Mouse (Mus musculus): ENCODE results near the gene Cox6a1. TPM values are rescaled to one million over a fixed set of nuclear protein-coding genes. Genes with fewer than 3 reads are reported as not detected.

Gene Cox6a1
- polyA plus RNA-seq, 1 experiment: 619 TPM

DNA sequence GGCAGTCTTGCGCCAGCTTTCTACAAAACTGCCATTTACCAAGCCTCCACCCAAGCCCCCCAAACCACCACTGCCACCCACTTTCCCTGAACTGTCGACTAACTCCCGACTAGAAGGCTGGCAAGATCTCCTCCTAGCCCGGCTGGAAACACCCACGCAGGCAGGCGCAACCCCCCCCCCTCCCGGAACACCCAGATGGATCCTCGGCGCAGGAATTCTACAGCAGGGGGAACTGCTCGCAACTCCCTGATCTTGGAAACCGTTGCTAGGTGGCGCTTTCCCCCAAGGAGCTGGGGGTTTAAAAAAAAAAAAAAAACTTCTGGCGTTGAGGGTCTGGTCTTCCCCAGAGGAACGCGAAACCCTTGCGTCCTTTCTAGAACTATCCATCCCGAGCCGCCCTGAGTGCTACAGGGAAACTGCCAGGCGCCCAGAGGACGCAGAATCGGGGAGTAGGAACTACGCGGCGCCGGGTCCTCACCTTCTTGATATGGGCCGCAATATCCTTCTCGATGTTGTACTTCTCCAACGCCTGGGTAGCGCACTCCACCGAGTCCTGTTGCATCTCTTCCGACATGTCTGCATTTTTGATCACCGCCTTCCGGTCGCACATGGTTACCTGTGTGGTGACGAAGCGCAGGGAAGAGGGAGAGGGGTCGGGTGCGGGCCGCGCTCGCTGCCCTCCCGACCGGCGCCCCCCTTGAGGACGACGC, 48.6 kb downstream of the Cox6a1 start:
- Histone ChIP-seq H3K27me3 (ENCODE audit: control insufficient read depth, insufficient read depth, low read length) (no peaks in the 10 kb centered on the region), H3K4me1 (ENCODE audit: control insufficient read depth, insufficient read depth, low read length) (peaks cover 9% of the 10 kb centered on the region), H3K4me3 (ENCODE audit: control insufficient read depth, low read depth, low read length) (peak overlapping the region; percentile 100), H3K27ac (ENCODE audit: control insufficient read depth, insufficient read depth, low read depth, low read length) (peak overlapping the region; percentile 97), H3K36me3 (ENCODE audit: control insufficient read depth, insufficient read depth, low read length) (peaks cover 8% of the 10 kb centered on the region)
- TF ChIP-seq CTCF (IDR thresholded peaks at IDR 0.05; ENCODE audit: control insufficient read depth, insufficient read depth, insufficient replicate concordance, low read depth, low read length) (no peak), POLR2A (IDR thresholded peaks at IDR 0.05; ENCODE audit: control insufficient read depth, low read depth, low read length) (no peak)

DNA sequence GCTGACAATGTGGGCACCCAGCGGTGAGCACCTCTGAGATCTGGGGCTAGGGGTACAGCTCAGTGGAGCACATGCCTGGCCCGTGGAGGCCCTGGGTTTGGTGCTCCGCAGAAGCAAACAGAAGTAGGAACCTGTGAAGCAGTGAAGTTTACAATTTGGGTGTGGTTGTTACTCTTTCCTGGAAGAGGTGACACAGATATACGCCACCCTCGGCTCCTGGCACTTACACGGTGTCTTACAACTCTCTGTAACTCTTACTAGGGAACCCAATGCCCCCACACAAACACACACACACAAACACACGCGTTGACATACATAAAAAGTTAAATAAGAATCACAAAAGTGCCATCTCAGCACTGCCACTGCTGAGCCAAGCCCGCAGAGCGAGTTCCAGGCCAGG, 52.4 kb downstream of the Cox6a1 start:
- H3K4me1 ChIP-seq (ENCODE audit: control insufficient read depth, insufficient read depth, low read length): peaks cover 5% of the 10 kb centered on the region
- TF ChIP-seq POLR2A (IDR thresholded peaks at IDR 0.05; ENCODE audit: control insufficient read depth, low read depth, low read length) (no peak), CTCF (IDR thresholded peaks at IDR 0.05; ENCODE audit: control insufficient read depth, insufficient read depth, insufficient replicate concordance, low read depth, low read length) (no peak)
- no peak overlapping the region for H3K4me3 ChIP-seq (ENCODE audit: control insufficient read depth, low read depth, low read length)
- H3K36me3 ChIP-seq (ENCODE audit: control insufficient read depth, insufficient read depth, low read length): peaks cover 6% of the 10 kb centered on the region
- H3K27me3 ChIP-seq (ENCODE audit: control insufficient read depth, insufficient read depth, low read length): no peaks in the 10 kb centered on the region
- no peak overlapping the region for H3K27ac ChIP-seq (ENCODE audit: control insufficient read depth, insufficient read depth, low read depth, low read length)

Other genes starting within 250 kb of the Cox6a1 start
- 11.2 and 12.1 TPM in 2 replicates for gene Acads, start 229.6 kb downstream of the Cox6a1 start, polyA plus RNA-seq (2012; rRNA removed)
- gene Unc119b, start 214.0 kb downstream of the Cox6a1 start, polyA plus RNA-seq (2012; rRNA removed): 15.7 and 21.1 TPM in 2 replicates
- gene Mlec, start 190.8 kb downstream of the Cox6a1 start, polyA plus RNA-seq (2012; rRNA removed): 85.1 and 115 TPM in 2 replicates
- gene Cabp1, start 154.6 kb downstream of the Cox6a1 start, polyA plus RNA-seq (2012; rRNA removed): 7.2 and 9.1 TPM in 2 replicates
- 15.5 and 16.2 TPM in 2 replicates for gene Pop5, start 113.1 kb downstream of the Cox6a1 start, polyA plus RNA-seq (2012; rRNA removed)
- gene Rnf10, start 76.1 kb downstream of the Cox6a1 start, polyA plus RNA-seq (2012; rRNA removed): 240 and 247 TPM in 2 replicates
- 12.2 and 14.0 TPM in 2 replicates for gene Coq5, start 69.3 kb downstream of the Cox6a1 start, polyA plus RNA-seq (2012; rRNA removed)
- gene Dynll1, start 48.0 kb downstream of the Cox6a1 start, polyA plus RNA-seq (2012; rRNA removed): 559 and 571 TPM in 2 replicates
- 43.9 and 45.5 TPM in 2 replicates for gene Srsf9, start 21.8 kb downstream of the Cox6a1 start, polyA plus RNA-seq (2012; rRNA removed)
- 11.6 and 16.0 TPM in 2 replicates for gene Gatc, start 7.8 kb downstream of the Cox6a1 start, polyA plus RNA-seq (2012; rRNA removed)
- 7.6 and 8.0 TPM in 2 replicates for gene Triap1, start 7.8 kb downstream of the Cox6a1 start, polyA plus RNA-seq (2012; rRNA removed)
- 61.9 and 63.9 TPM in 2 replicates for gene Msi1, start 80.6 kb upstream of the Cox6a1 start, polyA plus RNA-seq (2012; rRNA removed)
- gene Pla2g1b, start 117.3 kb upstream of the Cox6a1 start, polyA plus RNA-seq (2012; rRNA removed): 0.64 and 0.87 TPM in 2 replicates
- 34.6 and 38.4 TPM in 2 replicates for gene Sirt4, start 135.7 kb upstream of the Cox6a1 start, polyA plus RNA-seq (2012; rRNA removed)
- gene Pxn, start 157.7 kb upstream of the Cox6a1 start, polyA plus RNA-seq (2012; rRNA removed): 81.6 and 82.6 TPM in 2 replicates
- gene Rplp0, start 210.5 kb upstream of the Cox6a1 start, polyA plus RNA-seq (2012; rRNA removed): 1,431 and 1,500 TPM in 2 replicates
- gene Gcn1l1, start 216.3 kb upstream of the Cox6a1 start, polyA plus RNA-seq (2012; rRNA removed): 67.7 and 77.1 TPM in 2 replicates

Data from testis, adult 2 months (tissue).